Mouse (Mus musculus) cerebellum, adult 18-20 months (tissue): ENCODE results near the gene Gm5148.
A peak's percentile ranks its signal among the peaks of the same experiment; 100 is the strongest.

ENCODE experiments used
- DNase-seq, 2 experiments: peaks; one replicate each; pipeline ENCODE4 v3.0.0; 2021

Gm5148 gene

DNA sequence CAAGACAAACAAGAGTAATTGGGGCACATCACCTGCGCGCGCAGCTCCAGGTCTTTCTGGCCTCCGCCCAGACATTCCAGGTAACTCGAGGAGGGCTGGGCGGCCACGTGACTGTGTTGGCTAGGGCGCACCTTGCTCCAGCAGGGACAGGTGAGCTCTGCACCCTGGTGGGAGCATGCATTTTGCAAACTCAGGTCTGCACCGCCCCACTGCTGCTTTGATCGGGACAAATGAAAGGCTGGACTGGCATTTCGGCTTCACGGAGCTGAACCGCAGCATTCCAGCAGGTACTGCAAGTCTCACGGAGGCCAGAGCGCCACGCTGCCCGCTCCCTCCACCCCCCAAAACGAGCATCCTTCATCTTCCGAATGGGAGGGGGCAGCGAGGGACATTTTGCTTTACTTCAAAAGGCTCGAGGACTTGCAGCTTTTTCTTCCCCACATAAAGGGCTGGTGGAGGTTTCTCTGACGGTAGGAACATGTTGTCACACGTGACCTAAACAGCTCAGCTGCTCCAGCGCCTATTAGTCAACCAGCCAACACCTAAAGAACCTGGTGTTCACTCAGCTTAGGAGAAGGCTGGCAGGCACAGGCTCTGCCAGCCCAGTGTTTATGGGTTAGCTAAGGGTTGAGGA lies at the start of gene Gm5148:
Gm5148 (minus strand) TSS at position 320 of the 634 bp plus-strand sequence.
- peak; percentile 87 to 89 for DNase-seq

DNA sequence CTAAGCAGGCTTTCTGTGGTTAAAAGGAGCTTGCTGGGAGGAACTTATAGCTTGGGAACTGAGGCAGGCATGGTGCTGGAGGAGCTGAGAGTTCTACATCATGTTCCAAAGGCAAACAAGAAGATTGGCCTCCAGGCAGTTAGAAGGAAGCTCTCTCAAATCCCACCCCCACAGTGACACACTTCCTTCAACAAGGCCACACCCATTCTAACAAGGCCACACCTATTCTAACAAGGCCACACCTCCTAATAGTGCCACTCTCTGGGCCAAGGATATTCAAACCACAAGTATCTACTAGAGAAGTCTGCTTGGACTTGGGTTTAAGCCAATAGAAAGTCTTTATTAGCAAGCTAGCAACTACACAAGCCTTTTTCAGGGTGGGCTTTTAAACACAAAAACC lies 46.7 kb upstream of the Gm5148 start:
- no peak for DNase-seq

DNA sequence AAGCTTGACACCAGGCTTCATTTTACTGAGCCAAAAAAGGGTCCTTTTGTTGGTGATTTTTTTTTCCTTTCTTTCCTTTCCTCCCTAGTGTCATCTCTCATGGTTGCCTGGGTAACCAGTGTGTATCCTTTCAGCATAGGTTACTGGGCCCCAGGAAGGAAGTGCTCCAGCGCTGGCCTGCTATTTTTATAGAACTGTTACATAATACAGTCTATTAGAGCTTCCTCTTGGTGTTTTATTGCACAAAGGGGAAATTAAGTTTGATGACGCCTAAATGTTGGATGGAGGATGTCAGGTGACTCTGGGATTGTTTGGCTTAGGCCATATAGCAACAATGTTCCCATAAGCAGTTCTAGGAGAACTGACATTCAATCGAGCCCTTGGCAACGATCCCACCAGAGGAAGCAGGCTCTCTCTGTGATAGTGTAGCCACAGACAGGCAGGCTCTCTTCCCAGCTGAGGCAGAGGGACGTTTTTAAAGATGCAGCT lies 45.0 kb upstream of the Gm5148 start:
- peak; percentile 76 to 82 for DNase-seq

DNA sequence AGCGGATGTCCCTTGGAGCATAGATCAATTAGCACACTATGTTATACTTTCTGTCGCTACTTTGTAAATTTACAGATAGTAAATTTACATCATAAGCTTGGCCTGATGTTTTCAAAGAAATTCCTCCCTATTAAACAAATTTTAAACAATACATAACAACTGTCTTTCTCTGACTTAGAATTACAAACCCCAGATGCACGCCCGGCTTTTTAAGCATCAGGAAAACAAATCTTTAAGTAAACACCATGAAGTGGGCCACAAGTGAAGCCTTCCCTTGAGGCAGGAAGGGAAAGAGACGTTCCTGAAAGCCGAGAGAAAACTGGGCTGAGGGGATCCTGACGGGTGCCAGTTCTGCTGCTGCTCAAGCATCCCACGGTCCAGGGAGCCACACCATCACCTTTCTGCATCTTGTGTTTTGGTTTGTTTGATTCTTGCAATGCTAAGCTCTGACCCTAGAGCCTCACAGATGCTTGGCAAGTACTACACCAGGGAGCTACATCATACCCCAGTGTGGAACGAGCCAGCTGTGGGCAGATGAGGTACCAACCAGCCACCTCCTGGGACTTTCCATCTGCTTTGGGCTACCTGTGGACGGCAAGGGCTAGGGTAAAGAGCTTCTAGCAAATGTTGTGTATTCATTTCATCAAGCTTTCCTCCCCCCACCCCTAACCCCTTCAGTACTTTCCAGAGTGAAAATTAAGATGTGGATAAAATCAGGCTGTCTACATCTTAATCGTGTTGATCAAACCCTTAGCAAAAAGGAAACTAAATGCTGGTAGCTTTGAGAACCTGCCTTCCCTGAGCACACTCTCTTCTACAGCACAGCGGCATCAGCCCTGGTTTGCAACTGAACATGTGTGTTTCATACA lies 43.1 kb upstream of the Gm5148 start:
- no peak for DNase-seq

DNA sequence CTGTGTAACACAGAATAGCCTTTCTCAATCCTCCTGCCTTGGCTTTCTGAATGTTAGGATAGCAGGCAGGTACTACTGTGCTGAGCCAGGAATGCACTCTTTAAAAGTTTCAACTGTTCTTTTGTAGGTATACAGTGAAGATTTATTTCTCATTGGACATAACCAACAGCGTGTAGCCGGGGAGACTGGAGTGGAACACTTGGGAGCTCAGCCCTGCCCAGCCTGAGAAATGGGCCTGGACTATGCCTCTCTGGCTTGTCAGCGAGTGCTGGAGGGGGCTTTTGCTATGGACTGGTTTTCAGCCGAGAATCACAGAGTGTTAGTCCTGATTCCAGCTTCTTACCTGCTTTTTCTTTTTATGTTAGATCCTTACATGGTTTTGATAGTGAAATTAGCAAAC lies 42.3 kb upstream of the Gm5148 start:
- no peak for DNase-seq

DNA sequence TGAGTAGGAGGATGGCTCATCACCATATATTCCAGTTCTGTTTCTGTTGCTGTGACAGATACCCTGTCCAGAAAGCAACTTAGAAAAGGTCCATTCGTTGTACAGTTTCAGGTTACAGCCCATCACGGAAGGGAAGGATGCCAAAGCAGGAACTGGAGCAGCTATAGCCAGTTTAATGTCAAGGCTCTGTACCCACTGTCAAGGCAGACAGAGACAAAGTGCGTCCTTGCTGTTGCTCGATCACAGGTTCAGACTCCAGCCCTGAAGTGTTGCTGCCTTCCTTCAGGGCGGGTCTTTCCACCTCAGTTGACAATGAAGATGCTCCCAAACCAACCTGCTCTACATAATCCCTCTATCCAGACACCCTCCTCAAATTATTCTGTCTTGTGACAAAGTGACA lies 41.7 kb upstream of the Gm5148 start:
- no peak for DNase-seq

DNA sequence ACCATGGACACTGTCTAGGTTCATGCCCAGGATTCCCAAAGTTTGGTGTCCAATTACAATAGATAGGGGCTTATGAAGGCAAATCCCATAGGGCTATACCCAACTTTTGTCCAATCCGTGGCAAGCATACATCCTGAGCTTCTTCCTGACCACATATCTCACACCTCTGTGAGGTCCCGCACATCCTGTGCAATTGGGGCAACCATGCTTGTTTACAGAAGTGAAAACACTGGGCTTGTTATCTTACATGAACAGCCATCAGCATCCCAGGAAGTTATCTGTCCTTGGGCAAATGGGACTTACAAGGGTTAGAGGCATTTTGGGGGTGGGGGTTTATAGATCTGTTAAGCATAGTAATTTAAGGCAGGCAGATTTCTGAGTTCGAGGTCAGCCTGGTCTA lies 41.0 kb upstream of the Gm5148 start:
- no peak for DNase-seq

DNA sequence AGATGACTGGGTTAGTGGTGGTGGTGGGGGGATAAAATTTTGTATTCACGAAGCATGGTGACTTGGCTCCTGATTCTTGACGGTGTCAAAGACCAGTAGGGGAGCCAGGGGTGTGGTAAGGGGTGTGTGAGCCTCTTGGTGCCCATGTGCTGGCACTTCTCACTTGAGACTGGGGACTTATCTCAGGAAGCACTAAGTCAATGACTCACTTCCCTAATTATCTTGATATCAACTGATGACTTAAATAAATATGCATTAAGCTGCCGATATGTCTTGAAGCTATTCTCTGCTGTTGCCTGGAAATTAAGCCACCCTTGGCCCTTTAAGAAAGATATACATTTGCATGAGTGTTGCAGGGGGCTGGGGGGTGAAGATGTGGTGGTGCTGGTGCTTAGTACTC lies 38.0 kb upstream of the Gm5148 start:
- no peak for DNase-seq

DNA sequence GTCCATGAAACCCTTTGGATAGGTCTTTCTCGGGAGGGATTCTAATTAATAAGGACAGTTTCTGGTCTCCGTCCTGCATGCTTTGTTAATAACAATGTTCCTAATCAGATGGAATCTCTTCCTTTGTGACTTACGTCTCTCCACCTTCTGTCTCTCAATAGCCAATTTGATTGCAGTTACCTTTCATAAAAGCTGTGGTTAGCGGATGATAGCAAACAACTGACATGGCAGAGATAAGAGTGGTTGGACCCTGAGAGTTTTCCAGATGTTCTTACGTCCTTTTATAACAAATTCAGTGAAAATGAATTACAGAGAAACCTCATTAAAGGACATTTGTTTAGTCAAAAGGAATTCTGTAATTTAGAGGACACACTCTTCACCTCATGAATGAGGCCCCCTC lies 37.5 kb upstream of the Gm5148 start:
- DNase-seq, result no peak

DNA sequence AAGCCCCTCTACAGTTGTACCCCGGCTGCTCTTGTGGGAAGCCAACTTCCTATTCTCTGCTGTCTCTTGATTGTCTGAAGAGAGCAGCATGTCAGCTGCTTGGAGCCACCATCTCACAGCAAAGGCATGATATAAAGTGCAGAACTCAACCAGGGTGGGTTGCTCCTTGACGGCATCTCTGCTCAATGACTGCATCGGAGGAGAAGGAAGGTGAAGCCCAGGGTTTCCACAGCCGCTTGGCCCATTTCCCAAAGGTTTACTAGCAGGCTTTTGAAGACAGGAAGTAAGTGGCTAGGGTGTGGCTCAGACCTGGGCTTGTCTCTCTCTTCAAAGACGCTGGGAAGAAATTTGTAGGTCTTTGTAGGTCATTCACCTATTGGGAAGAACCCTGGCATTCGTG lies 36.6 kb upstream of the Gm5148 start:
- DNase-seq, result no peak

DNA sequence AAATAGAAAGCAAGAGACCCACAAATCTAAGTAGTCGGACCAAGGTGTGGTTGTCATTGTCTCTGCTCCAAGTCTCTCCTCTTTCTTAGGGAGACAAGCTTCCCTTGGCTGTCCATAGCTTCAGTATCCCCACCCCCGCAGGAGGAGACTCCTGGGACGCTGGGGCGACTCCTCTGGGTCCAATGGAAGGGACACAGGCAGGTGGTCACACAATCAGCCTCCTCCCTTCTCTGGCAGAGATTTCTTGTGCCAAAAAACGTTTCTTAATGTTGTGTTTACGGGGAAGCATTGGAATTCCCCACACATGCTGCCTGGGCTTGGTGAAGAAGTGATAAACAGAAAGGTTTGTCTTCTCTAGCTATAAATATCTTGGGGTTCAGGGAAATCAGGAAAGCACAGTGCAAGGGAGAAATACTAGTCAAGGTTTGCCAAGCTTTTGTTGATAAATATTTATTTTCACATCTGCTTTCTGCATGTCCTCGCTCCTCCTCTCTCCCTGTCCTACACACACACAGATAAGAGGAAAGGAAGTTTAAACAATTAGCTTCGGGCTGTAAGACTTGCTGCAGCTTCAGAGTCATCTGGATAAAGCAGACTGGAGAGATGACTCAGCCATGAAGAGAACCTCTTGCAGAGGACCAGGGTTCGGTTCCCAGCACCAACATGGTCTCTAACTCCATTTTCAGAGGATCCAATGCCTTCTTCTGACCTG lies 34.5 kb upstream of the Gm5148 start:
- peak; percentile 21 to 25 for DNase-seq

DNA sequence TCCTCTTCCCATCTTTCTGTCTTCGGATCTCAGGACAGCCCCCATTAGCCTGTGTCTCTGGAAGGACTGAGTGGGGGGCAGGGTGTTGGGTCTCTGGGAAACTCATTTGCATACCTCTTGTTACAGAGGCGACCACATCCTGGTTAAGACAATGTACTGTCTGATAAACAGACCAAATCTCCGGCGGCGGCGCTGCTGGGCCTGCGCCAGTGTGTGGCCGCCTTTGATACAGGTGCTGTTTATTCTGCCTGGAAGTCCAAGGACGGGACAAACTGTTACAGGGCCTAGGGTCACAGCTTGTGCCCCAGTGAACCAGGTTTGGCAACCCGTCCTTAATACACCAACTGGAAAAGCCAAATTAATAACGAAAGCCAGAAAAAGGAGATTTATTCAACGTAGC lies 33.8 kb upstream of the Gm5148 start:
- DNase-seq, result peak; percentile 38 to 53

DNA sequence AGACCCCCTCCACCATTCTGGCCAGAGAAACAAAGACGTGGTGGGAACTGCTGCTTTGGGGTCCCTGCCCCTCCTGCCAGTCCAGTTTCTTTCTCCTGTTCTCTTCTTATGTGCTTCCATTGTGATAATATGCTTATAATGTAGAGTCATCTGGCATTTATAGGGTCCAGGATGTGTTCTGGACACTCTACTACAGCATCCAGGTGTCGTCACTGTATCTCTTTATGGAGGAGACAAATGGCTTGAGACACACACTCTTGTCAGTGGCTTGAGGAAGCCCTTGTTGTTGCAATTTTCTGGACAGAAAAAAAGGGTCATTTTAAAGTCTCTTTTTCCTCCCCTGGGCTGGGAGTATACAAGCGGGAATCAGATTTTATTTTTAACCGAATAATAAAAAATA lies 33.3 kb upstream of the Gm5148 start:
- no peak for DNase-seq

DNA sequence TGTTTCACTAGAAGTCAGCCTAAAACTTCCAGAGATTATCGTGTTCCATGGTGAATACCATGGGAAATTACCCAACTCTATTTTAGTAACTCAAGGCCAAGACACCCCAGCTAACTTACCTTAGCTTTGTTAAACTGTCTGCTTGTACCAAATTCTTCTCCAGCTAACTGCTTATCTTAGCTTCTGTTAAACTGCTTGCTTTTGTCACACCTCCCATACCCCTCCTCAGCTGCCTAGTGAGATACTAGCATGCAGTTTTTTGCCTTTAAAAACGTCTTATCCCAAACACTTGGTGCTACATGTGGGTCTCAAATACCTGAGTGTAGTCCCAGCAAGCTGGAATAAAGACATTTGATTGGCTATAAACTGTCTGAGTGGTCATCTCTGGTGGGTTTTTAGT lies 31.7 kb upstream of the Gm5148 start:
- DNase-seq, result no peak

DNA sequence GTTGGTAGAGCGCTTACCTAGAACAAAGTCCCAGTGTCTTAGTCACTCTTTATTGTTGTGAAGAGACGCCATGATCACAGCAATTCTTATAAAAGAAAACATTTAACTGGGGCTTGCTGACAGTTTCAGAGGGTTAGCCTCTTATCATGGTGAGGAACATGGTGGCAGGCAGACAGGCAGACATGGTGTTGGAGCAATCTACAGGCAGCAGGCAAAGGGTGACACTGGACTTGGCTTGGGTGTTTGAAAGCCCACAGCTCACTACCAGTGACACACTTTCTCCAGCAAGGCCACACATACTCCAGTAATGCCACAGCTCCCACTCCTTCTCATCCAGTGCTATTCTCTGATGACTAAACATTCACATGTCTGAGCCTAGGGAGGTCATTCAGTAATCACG lies 30.3 kb upstream of the Gm5148 start:
- DNase-seq, result no peak

DNA sequence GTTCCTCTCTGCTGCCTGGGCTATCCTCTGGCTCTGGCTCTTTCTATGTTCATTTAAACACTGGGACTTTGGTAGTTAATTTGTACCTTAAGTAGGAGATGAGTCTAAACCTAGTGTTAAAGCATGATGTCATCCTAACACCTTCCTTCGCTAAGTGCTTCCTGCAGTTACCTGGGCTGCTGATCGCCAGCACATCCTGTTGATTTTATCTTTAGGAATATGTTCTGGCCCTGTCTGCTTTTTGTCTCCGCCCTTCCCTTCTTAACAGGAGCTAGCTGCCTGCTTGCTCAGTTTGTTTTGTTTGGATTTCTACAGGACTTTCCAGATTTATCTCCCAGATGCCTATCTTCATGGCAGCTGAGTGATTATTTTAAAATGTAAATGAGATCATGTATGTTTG lies 28.9 kb upstream of the Gm5148 start:
- no peak for DNase-seq

DNA sequence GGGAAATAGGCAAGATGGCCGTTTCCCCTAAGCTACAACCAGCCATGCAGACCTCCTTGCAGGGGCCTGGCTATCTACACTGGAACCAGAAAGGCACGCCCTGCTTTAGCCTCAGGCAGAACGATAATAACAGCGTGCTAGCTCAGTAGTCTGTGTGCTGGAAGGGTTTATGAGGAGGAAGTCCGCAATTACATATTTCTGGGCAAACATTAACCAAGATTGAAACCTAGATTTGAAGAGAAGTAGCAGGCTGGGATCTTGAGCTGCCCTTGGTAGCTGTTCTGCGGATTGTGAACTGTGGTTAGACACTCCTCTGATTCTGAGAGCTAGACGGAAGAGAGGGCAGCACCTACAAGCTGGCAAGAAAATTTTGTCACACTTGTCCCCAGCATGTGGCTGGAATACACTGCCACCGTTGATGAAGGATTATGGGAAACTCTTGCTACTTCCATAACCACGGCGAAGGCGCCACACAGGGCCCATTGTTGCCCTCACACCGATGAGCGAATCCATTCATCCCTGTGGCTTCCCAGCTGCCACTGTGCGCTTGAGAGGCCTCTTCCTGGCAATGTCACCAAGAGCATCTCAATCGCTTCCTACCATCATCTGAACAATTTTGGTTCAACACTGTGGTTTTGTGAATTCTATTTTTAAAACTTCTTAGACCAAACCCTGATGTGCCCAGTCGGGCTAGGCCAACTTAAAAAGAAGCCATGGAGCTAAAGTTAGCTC lies 23.9 kb upstream of the Gm5148 start:
- DNase-seq, result no peak

DNA sequence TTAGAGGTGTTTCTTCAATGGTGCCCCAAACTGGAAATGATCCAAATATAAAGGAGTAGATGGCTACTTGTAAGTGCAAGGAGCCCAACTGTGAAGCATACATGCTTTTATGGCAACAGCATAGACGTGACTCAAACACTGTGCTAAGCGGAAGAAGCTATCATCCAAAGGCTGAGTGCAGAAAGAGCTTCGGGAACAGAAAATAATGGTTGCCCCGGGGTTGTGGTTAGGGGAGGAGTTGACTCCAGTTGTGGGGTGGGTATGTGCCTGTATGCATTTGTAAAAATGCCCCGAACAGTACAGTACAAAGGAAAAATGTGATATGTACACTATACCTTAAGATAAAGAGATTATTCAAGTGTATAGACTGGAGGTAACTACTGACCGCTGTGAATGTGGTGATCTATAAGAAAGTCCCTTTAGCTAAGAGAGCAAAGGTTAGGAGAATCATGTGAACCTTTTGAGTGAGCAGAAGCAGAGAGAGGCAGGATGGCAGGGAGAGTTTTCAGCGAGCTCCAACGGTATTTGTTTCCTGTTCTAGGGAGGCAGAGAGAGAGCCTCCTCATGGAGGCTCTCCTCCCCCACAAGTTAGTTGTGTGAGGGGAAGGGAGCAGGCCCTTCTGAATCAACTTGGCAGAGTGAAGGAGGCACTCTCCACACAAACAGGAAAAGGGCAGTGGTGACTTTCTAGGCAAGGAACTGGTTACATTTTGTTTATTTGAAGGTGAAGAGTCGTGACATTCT lies 23.1 kb upstream of the Gm5148 start:
- DNase-seq, result no peak

DNA sequence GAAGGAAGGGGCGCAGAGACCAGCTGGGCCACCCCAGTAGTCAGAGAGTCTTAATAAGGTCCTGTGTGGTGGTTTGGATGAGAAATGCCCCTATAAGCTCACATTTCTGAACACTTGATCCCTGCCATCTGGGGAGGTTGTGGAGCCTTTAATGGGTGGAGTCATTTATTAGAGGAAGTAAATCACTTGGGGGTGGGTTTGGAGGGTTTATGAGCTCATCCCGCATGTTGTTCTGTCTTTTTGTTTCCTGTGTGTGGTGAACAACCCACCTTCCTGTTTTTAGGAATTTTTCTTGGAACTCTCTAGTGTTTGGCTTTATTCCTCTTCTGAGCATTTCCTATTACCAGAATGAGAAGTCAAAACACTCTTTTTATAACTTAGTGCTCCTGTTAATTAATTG lies 19.8 kb upstream of the Gm5148 start:
- no peak for DNase-seq

DNA sequence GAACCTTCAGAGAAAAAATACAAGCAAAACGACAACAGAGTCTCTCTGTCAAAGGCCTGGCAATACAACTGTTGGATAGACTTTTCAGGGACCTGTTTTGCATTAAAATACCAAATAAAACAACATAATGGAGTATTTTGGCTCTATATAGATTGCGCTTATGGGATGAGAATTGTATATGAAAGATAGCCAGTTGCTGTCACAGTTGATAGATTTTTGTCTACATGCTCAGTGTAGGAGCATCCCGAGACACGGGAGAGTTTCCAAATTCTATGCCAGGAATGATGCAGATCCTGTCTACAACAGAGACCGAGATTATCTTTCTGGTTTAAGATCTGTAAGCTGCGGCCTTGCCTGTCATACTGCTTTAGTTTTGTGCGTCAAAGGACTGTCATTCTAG lies 15.7 kb upstream of the Gm5148 start:
- DNase-seq, result no peak

DNA sequence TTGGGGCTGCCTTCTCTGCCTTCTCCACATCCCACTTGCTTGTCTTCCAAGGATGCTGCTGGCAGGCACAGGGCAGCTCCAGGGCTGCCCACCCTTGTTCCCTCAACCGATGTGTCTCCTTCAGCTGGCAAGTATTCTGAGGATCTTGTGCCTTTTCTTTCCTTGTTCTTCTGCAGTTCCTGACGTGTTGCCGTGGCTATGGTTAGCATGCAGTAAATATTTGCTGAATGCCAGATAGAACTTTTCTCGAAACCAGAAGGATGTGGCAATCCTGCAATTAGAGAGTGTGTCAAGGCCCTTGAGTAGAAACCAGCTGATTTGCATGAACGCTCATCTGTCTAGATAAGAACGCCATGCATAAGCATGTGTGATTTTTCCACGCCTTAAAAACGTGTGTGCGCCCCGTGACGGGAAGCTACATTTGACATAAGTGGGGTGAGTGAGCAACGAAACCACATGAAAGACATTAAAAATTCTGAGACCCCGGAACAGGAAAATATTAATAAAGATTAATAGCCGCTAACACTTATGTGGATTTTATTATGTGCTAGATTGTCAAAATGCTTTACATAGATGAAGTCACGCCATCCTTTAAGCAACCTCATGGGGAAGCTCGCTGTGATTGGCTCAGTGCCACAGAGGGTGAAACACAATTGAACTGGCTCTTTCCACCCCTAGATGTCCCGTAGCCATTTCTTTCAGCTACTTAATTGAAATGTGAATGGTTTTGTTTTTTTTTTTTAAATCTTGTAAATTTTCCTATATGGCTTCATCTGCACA lies 14.1 kb upstream of the Gm5148 start:
- DNase-seq, result no peak

DNA sequence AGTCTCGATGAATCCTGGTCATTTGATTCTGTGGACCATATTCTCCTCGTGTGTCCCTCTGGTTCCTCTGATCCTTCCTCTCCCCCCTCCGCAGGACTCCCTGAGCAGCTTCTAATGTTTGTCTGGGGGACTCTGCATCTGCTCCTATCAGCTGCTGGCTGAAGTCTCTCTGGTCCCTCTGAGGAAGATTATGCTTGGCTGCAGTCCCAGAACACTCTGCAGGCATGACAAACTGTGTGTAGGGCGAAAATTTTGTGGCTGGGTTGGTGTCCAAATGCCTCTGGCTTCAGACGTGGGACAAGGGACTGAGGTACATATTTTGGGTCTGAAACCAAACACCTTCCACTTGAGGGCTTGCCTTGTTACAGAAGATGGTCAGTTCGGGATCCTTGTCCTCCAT lies 13.1 kb upstream of the Gm5148 start:
- peak in 1 of 2 experiments; percentile 19 for DNase-seq
